Mouse (Mus musculus): ENCODE data around the gene Gm21996. TPM values are rescaled to one million over a fixed set of nuclear protein-coding genes. Genes with fewer than 3 reads are reported as not detected.
"Not testable (repeated sequence)": the region's sequence is repeated elsewhere in the genome, so short reads cannot be mapped to it uniquely, and the experiment has no call there.

Gene Gm21996
- not detected in 2 replicates for polyA plus RNA-seq (2012)

- not testable (repeated sequence) for TF ChIP-seq GATA1 (IDR thresholded peaks at IDR 0.05; ENCODE audit: low read length)
These were observed at the start of gene Gm21996 for GRCm38 (mm10) chrY:89745432-89745831. Gm21996 (minus strand) TSS chrY:89745532.

All from G1E-ER4 (cell line).